Mouse (Mus musculus) inflammation-experienced regulatory T-cells (primary cell): ENCODE measurements around the gene Syn1. TPM values are rescaled to one million over a fixed set of nuclear protein-coding genes. Genes with fewer than 3 reads are reported as not detected.

Experiments used
- polyA plus RNA-seq, 2 experiments: library from polyadenylated mRNA; unstranded; fragments of 100-300 nt; shearing (Covaris generic); gene quantifications; one replicate each; pipeline ENCODE4 v1.2.1; 2017

Syn1 gene
- under 1 TPM; 0.06 to 0.56 TPM for polyA plus RNA-seq

DNA sequence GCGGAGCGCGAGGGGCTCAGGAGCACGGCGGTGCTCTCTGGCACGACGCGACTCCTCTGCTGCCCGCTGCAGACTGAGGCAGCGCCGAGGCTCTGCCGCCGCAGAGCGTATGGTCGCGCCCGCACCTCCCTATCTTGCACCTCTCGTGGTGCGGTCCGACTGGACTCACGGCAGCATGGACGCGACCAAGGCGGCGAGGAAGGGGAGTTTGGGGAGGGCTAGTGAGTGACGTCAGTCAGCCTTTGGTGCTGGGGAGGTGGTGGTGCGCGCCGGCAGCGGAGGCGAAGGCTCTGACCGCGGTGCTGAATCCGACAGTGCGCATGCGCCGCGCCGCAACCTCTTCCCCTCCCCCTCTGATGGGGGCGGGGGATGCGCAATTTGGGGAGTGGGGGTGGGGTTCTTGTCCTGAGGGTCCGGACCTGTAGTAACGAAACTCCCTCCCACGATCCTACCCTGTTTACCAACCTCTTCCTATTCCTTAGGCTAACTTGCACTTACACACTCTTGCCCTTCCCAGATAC lies at the start of gene Syn1:
Syn1 (minus strand) TSS at position 161 of the 521 bp plus-strand sequence.

DNA sequence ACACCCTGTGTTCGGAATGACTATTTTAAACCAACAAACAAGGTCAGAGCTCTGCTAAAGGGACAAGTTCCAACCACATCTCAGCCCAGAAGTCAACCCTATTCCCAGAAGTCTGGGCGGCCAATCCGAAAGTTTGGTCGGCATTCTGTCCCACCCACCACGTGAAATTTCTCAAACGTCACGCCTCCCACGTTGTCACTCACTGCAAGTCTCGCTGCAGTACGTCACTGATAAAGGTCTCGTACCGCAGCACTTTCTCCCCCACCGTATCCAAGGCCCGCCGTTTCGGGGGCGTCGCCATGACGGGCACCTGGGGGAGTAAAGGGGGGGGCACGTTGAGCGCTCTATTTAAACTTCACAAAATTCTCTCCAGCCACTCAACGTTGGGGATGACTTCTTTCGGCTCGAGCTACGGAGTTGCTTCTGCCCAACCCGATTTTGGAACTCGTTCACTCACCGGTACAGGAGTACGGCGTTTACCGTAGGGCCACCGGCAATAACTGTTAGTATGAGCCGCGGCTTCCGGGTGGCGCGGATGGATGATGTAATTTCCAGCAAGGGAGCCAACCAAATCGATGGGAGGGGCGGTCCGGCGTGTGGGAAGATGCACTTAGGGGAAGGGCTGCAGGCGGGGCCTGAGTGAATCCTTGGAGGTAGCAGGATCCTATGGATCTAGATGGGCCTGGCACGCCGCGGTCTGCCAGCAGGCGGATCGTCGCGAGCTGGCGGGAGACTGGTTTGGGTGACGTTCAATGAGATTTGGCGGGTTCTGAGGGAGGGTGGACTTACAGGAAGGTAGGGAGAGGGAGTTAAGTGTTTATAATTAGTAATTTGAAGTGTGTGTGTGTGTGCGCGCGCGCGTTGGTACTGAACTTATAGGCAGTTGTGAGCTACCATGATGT lies 40.9 kb upstream of the Syn1 start, which contains the start of gene Uxt:
Uxt (minus strand) TSS at position 541 of the 902 bp plus-strand sequence.

DNA sequence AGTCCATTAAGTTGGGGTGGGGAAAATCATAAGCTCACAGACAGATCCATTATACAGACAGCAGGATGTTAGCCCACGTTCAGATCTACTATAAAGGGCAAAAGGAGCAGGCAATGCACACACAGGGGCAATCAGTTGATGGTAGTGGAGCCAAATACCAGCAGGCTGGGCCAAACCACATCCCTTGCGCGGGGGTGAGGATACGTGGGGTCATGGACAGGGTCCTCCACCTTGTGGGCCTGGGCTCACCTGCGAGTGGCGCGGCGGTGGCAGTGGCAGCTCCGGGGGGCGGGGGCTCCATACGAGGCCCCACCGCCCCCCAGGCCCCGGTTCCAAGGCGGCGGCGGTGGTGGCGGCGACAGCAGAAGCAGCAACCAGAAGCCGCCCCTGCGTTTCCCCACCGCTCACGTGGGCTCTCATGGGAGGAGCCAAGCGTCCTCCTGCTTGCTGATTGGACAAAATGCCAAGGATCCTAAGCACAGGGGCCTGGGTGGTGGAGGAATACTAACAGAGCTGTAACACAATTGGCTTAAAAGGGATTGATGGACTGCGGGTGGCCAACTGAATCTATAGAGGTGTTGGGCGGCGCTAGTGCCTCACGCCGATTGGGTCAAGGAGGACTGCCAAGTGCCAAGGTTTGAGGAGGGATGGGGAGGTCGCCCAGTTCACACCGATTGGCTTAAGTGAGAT lies 29.5 kb upstream of the Syn1 start, which contains the start of gene Elk1:
Elk1 (minus strand) TSS at position 418 of the 690 bp plus-strand sequence.

DNA sequence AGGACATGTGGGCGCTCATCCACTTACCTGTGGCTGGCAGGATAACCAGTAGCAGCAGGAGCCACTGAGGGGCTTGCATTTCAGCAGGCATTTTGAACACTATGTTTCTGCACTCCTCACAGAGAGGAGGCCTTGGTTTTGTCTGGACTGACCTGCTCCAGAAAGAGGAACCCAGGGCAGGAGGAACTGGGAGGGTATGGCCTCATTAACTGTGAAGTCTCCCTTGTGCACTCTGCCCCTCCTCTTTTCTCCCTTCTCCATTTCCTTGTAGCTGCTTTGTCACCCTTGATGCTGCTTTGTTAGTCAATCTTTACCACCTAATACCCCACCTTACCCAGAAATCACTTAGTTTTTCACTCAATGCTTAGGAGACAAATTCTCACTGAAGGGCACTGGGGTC lies 10.6 kb upstream of the Syn1 start, which contains the start of gene Cfp:
Cfp (minus strand) TSS at position 192 of the 400 bp plus-strand sequence.

DNA sequence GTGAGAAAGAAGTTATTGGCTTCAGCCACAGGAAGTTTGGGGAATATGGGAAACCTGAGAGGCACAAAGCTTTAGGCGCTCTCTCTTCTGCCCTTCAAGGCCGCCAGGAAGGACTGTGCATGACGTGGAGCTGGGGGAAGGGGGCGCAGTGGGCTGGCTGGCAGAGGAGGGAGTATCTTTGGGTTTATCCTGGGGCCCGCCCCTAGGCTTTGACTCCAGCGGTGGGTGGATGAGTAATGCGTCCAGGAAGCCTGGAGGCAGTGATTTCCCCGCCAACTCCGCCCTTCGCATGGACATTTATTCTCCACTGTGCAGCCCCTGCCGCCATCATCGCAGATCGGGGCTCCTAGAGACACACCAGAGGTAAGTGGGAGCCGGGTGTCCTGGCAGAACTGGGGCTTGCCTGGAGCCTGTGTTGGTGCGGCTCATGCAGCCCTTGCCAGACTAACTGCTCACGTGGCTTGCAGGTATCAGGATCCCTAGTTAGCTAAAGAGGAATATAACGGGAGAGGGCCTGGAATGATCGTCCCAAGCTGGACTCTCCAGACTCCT lies 50.8 kb downstream of the Syn1 start, which contains the start of gene Timp1:
Timp1 (plus strand) TSS at position 205 of the 552 bp plus-strand sequence.

Other genes starting within 250 kb of the Syn1 start
- 100 to 1,000 TPM in 1 of 2 experiments, 10 to 100 TPM in 1; 72.1 to 112 TPM for gene Cdk16, start 233.1 kb downstream of the Syn1 start, polyA plus RNA-seq
- 10 to 100 TPM; 16.2 to 22.6 TPM for gene Usp11, start 217.1 kb downstream of the Syn1 start, polyA plus RNA-seq
- gene Araf, start 123.2 kb downstream of the Syn1 start, polyA plus RNA-seq: 100 to 1,000 TPM; 164 to 204 TPM
- 1 to 10 TPM in 1 of 2 experiments, under 1 TPM in 1; 0.74 to 1.0 TPM for gene Timp1, start 50.8 kb downstream of the Syn1 start, polyA plus RNA-seq
- 10 to 100 TPM in 1 of 2 experiments, 1 to 10 TPM in 1; 1.3 to 11.3 TPM for gene Cfp, start 10.6 kb upstream of the Syn1 start, polyA plus RNA-seq
- gene Elk1, start 29.6 kb upstream of the Syn1 start, polyA plus RNA-seq: 10 to 100 TPM in 1 of 2 experiments, 1 to 10 TPM in 1; 9.6 to 10.4 TPM
- 10 to 100 TPM; 37.5 to 38.0 TPM for gene Uxt, start 41.0 kb upstream of the Syn1 start, polyA plus RNA-seq
- gene Zfp182, start 141.3 kb upstream of the Syn1 start, polyA plus RNA-seq: 10 to 100 TPM; 10.2 to 13.3 TPM
- gene Spaca5, start 147.4 kb upstream of the Syn1 start, polyA plus RNA-seq: not detected
- 1 to 10 TPM; 1.5 to 3.7 TPM for gene Zfp300, start 168.5 kb upstream of the Syn1 start, polyA plus RNA-seq
- gene Ssxa1, start 194.8 kb upstream of the Syn1 start, polyA plus RNA-seq: not detected